Mouse (Mus musculus): ENCODE measurements around the gene Hist1h3h.
A peak's percentile ranks its signal among the peaks of the same experiment; 100 is the strongest.
"Not testable (repeated sequence)": the region's sequence is repeated elsewhere in the genome, so short reads cannot be mapped to it uniquely, and the experiment has no call there.

Gene Hist1h3h

GRCm38 (mm10) chr13:21717397-21718357, at the start of gene Hist1h3h:
Hist1h3h (plus strand) TSS chr13:21717659.
- peak; percentile 83 to 85 for DNase-seq

GRCm38 (mm10) chr13:21677305-21677704, 40.2 kb upstream of the Hist1h3h start, which contains the start of gene Olfr1360:
Olfr1360 (minus strand) TSS chr13:21677405.
- no peak for DNase-seq

GRCm38 (mm10) chr13:21697811-21698210, 19.6 kb upstream of the Hist1h3h start, which contains the start of gene Olfr1359:
Olfr1359 (plus strand) TSS chr13:21698111.
- no peak for DNase-seq

GRCm38 (mm10) chr13:21706669-21707068, 10.8 kb upstream of the Hist1h3h start:
- no peak for DNase-seq

GRCm38 (mm10) chr13:21710031-21710711, 7.3 kb upstream of the Hist1h3h start:
- DNase-seq: peak; percentile 88 to 92

- DNase-seq: peak; percentile 81
Observed at GRCm38 (mm10) chr13:21710821-21711525, 6.5 kb upstream of the Hist1h3h start.

GRCm38 (mm10) chr13:21711698-21712097, 5.8 kb upstream of the Hist1h3h start:
- no peak for DNase-seq

GRCm38 (mm10) chr13:21714725-21715124, 2.7 kb upstream of the Hist1h3h start:
- DNase-seq: peak; percentile 53 to 60

- no peak for DNase-seq
Observed at GRCm38 (mm10) chr13:21715131-21715863, 2.2 kb upstream of the Hist1h3h start.

GRCm38 (mm10) chr13:21715864-21716539, 1.5 kb upstream of the Hist1h3h start, which contains the start of the genes Hist1h2bl and Hist1h2ai:
Hist1h2bl (minus strand) TSS chr13:21716143.
Hist1h2ai (plus strand) TSS chr13:21716422.
- DNase-seq: peak; percentile 75 to 81

GRCm38 (mm10) chr13:21716540-21717391, 693 bp upstream of the Hist1h3h start:
- DNase-seq: peak in 1 of 2 experiments; percentile 11

GRCm38 (mm10) chr13:21718381-21719080, 1.1 kb downstream of the Hist1h3h start:
- DNase-seq: no peak

- not testable (repeated sequence) for DNase-seq
Observed at GRCm38 (mm10) chr13:21721107-21721756, 3.8 kb downstream of the Hist1h3h start.

- DNase-seq: peak; percentile 68 to 75
Observed at GRCm38 (mm10) chr13:21721757-21722372, 4.4 kb downstream of the Hist1h3h start, which contains the start of gene Hist1h2bm. Hist1h2bm (plus strand) TSS chr13:21722044.

- no peak for DNase-seq
Observed at GRCm38 (mm10) chr13:21722373-21722925, 5.0 kb downstream of the Hist1h3h start.

- DNase-seq: peak; percentile 23 to 47
Observed at GRCm38 (mm10) chr13:21722993-21723836, 5.8 kb downstream of the Hist1h3h start.

- DNase-seq: no peak
Observed at GRCm38 (mm10) chr13:21727948-21728572, 10.6 kb downstream of the Hist1h3h start.

Measured in thymus, postnatal 36 days (tissue).